Mouse (Mus musculus) ES-E14 (cell line): Measurements from ENCODE around the gene Ncan. TPM values are rescaled to one million over a fixed set of nuclear protein-coding genes. Genes with fewer than 3 reads are reported as not detected.

Experiments
- DNase-seq: peaks from one replicate; pipeline ENCODE4 v3.0.0-alpha.2; 2013; ENCODE audit warnings: low read depth, low spot score
- H3K27ac ChIP-seq: 2 replicates; pipeline ENCODE4 v1.5.1; 2012; ENCODE audit warnings: low read depth, mild to moderate bottlenecking, low read length, moderate library complexity, mixed read lengths; ENCODE audit not compliant: poor library complexity, insufficient read depth, severe bottlenecking
- H3K36me3 ChIP-seq: 2 replicates; pipeline ENCODE4 v1.6.1; 2012; ENCODE audit warnings: mild to moderate bottlenecking, low read length, moderate library complexity, mixed read lengths; ENCODE audit not compliant: control insufficient read depth, poor library complexity, insufficient read depth, severe bottlenecking
- H3K4me1 ChIP-seq, 2 experiments: fragments of 150-350 bp in 1 of 2; sonication (generic) in 1 of 2; 2 replicates each; pipeline ENCODE4 v1.6.1; 2012; ENCODE audit warnings: low read length in 2 of 2, mild to moderate bottlenecking in 1 of 2, mixed read lengths in 1 of 2; ENCODE audit not compliant: control insufficient read depth in 2 of 2, insufficient read depth in 2 of 2, poor library complexity in 1 of 2
- H3K4me3 ChIP-seq, 2 experiments: fragments of 150-350 bp in 1 of 2; sonication (generic) in 1 of 2; 2 replicates each; pipeline ENCODE4 v1.5.1; 2012; ENCODE audit warnings: low read length in 2 of 2, low read depth in 1 of 2, mild to moderate bottlenecking in 1 of 2, mixed read lengths in 1 of 2; ENCODE audit not compliant: insufficient read depth in 1 of 2, poor library complexity in 1 of 2, severe bottlenecking in 1 of 2
- H3K9ac ChIP-seq: 2 replicates; pipeline ENCODE4 v1.6.1; 2012; ENCODE audit warnings: low read depth, mild to moderate bottlenecking, low read length, mixed read lengths; ENCODE audit not compliant: poor library complexity, insufficient read depth, severe bottlenecking
- H3K9me3 ChIP-seq: fragments of 150-350 bp; sonication (generic); 2 replicates; pipeline ENCODE4 v1.6.1; 2012; ENCODE audit warnings: low read depth, mild to moderate bottlenecking, low read length; ENCODE audit not compliant: control insufficient read depth, insufficient read depth
- CHD2 ChIP-seq: IDR thresholded peaks from 2 replicates; pipeline ENCODE4 v1.6.1; 2014; ENCODE audit warnings: mild to moderate bottlenecking, low read depth, low read length, inconsistent platforms
- HCFC1 ChIP-seq: IDR thresholded peaks from 2 replicates; pipeline ENCODE4 v1.6.1; 2012; ENCODE audit warnings: low read length, inconsistent platforms, borderline replicate concordance; ENCODE audit not compliant: insufficient read depth
- MAFK ChIP-seq: IDR thresholded peaks from 2 replicates; pipeline ENCODE4 v1.6.1; 2014; ENCODE audit warnings: mild to moderate bottlenecking, low read depth, low read length, inconsistent platforms; ENCODE audit not compliant: insufficient read depth
- ZC3H11A ChIP-seq: IDR thresholded peaks from 2 replicates; pipeline ENCODE4 v1.6.1; 2012; ENCODE audit warnings: low read depth, mild to moderate bottlenecking, inconsistent platforms, low read length, borderline replicate concordance
- ZNF384 ChIP-seq: IDR thresholded peaks from 2 replicates; pipeline ENCODE4 v1.6.1; 2012; ENCODE audit warnings: low read depth, low read length, inconsistent platforms
- in situ Hi-C, 2 experiments: fragments of 600-800 bp; cut with MboI; formaldehyde crosslinking; loops; one replicate each; pipeline ENCODE4 v1.15.1; 2025; ENCODE audit warnings: low sequenced_read_pairs in 2 of 2, inconsistent platforms in 1 of 2; ENCODE audit not compliant: unreplicated experiment in 2 of 2
- total RNA-seq: library from RNA; depleted of rRNA; stranded (reverse); fragments of 300-350 nt; gene quantifications from 2 replicates; pipeline ENCODE4 v1.2.3, GENCODE M21; 2012

Ncan gene
- total RNA-seq, 1 experiment, result 4.3 TPM

GRCm38 (mm10) chr8:70130066-70130465 is 9.4 kb upstream of the Ncan start:
- Histone ChIP-seq H3K4me3 (peak overlapping the region in 1 of 2 experiments; percentile 44; a peak in 2 of 4 replicates), H3K4me1 (peaks cover 2 to 8% of the 10 kb centered on the region in 2 experiments; a peak in 2 of 4 replicates), H3K36me3 (peaks cover 23% of the 10 kb centered on the region), H3K9me3 (no peaks in the 10 kb centered on the region), H3K27ac (0 out of 2 replicates have a peak overlapping the region, but pooled peaks have one; percentile 48), H3K9ac (peak overlapping the region; percentile 71; the same call in 1 of the 2 replicates)
- TF ChIP-seq HCFC1 (0 out of 2 replicates have a peak, but pooled peaks have one; percentile 26), MAFK (no peak)
- in situ Hi-C loops, result no loop called here
- no peak for DNase-seq

DNA sequence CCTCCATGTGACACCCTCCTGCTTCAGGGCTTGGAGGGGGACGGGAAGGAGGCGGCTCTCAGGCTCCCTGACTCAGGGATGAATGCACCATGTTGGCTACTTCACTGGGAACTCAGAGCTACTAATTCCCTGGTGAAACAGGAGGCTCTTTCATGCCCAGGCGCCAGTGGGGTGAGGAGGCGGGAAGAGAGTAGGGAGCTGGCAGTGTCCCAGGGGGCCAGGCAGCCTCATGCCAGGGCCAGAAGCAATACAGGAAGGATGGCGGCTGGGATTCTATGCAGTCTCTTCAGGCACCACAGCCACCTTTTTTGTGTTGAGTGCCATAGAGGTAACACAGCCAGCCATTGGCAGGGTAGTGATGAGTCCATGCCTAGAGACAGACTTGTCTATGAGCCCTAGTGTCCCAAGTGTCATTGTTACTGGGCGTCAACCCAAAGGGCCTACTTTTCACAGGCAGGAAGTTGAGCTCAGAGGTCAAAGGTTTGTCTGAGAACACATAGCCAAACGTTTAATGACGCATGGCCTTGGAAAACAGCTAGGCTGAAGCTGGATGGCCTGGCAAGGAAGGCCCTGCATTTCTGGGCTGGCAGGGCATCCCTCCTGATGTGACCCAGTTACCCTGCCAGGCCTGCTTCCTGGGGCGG is 8.8 kb upstream of the Ncan start:
- no peaks in the 10 kb centered on the region for H3K9me3 ChIP-seq
- H3K4me1 ChIP-seq, result peaks cover 2 to 8% of the 10 kb centered on the region in 2 experiments; a peak in 2 of 4 replicates
- peaks cover 16% of the 10 kb centered on the region for H3K36me3 ChIP-seq
- peak overlapping the region; percentile 48; the same call in 1 of the 2 replicates for H3K27ac ChIP-seq
- peak overlapping the region; percentile 71 for H3K9ac ChIP-seq
- in situ Hi-C loops, result no loop called here
- no peak for DNase-seq
- no peak for TF ChIP-seq CHD2
- no peak for TF ChIP-seq MAFK
- no peak for TF ChIP-seq HCFC1
- TF ChIP-seq ZC3H11A, result no peak
- no peak for TF ChIP-seq ZNF384
- H3K4me3 ChIP-seq, result peak overlapping the region; percentile 13 to 44

DNA sequence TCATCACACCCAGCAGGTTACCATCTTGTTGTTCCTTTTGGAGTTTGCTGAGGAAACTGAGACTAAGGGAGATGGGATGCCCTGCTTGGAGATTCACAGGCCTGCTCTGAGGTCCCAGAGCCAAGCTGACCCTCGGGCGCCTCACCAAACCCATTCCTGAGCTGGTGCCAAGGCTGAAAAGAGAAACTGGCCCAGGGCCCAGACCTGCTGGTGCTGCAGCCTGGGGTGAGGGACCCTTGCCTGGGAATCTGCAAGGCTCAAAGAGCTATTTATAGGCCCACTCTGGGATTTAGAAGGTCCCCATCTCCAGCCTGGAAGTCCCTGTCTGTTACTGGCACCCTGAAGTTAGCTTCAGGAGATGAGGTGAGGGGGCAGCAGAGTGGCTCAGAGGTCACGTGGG is 7.8 kb upstream of the Ncan start:
- DNase-seq, result no peak
- no peak overlapping the region for H3K4me3 ChIP-seq
- no peaks in the 10 kb centered on the region for H3K9me3 ChIP-seq
- TF ChIP-seq HCFC1 (no peak), ZC3H11A (no peak), ZNF384 (no peak)
- no peak overlapping the region for H3K9ac ChIP-seq
- H3K4me1 ChIP-seq, result peaks cover 2 to 8% of the 10 kb centered on the region in 2 experiments; a peak in 2 of 4 replicates
- peaks cover 6% of the 10 kb centered on the region for H3K36me3 ChIP-seq
- in situ Hi-C loops, result no loop called here
- H3K27ac ChIP-seq, result no peak overlapping the region

DNA sequence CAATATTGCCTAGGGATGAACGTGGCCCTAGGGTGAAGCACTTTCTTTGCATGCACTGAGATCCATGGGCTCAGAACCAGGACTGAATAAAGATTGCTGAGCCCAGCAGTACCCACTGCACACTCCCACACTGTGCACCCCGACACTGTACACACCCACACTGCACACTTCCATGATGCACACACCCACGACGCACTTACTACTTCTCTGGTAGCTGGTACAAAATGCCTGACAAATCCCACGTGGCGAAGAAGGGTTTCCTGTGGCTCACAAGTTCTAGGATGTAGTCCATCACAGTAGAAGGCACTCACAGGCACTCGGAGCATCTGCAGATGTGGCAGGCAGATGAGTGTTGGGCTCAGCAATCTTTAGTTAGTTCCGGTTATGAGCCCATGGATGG is 4.3 kb upstream of the Ncan start:
- no peak for DNase-seq
- in situ Hi-C loops, result no loop called here

More for the DNA sequence above, 4.3 kb upstream of the Ncan start:
- Histone ChIP-seq H3K9me3 (no peaks in the 10 kb centered on the region), H3K4me3 (no peak overlapping the region), H3K27ac (no peak overlapping the region), H3K4me1 (peaks cover 2 to 8% of the 10 kb centered on the region in 2 experiments; a peak in 2 of 4 replicates), H3K9ac (no peak overlapping the region), H3K36me3 (no peaks in the 10 kb centered on the region)
- TF ChIP-seq ZNF384, result no peak
- no peak for TF ChIP-seq CHD2
- no peak for TF ChIP-seq HCFC1
- TF ChIP-seq MAFK, result no peak
- no peak for TF ChIP-seq ZC3H11A
